Mouse (Mus musculus) kidney, adult 2 months (tissue): ENCODE data around the gene Cabin1.

ENCODE experiments used
- CTCF ChIP-seq: fragments of 200-500 bp; conservative IDR thresholded peaks from 2 replicates; pipeline ENCODE4 v1.5.1; 2011; ENCODE audit warnings: low read depth, mild to moderate bottlenecking, control low read depth, low read length, moderate library complexity, mixed read lengths; ENCODE audit not compliant: insufficient read depth, insufficient read length
- POLR2A ChIP-seq: fragments of 200-500 bp; IDR thresholded peaks from one replicate; pipeline ENCODE4 v1.6.1; 2011; ENCODE audit warnings: low read depth, low read length, control low read depth

DNA sequence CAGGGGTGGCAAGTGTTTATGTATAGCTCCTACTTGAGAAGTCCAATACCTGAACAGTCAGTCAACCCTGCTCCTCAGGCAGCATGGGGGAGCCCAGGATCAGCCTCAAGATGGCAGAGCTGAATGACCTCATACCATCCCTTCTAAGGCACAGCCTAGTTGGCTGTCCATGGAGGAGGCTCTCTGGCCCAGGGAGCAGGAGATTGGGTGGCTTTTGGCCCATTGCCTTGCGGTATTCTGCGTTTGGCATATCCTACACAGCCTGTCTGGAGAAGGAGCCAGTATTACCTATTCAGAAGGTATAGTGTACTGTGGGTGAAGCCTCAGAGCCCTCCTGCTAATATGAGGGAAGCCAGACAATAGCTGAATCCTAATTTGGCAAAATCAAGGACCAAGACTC, 68.6 kb downstream of the Cabin1 start:
- TF ChIP-seq CTCF (no peak), POLR2A (no peak)
